Mouse (Mus musculus) T-cell, adult 2 months (primary cell): ENCODE data around the gene Fxn.

Experiments used
- DNase-seq: peaks from one replicate; pipeline ENCODE4 v3.0.0; 2022; ENCODE audit warnings: low spot score

Fxn gene

GRCm38 (mm10) chr19:24300994-24301767 is 20.8 kb upstream of the Fxn start:
- DNase-seq: peak; percentile 69

GRCm38 (mm10) chr19:24293537-24293936 is 13.1 kb upstream of the Fxn start:
- no peak for DNase-seq

GRCm38 (mm10) chr19:24284187-24284586 is 3.8 kb upstream of the Fxn start:
- DNase-seq: peak; percentile 56

- no peak for DNase-seq
Measured at GRCm38 (mm10) chr19:24281288-24281980, 1.0 kb upstream of the Fxn start.

GRCm38 (mm10) chr19:24279706-24280600 is 452 bp downstream of the Fxn start:
- peak; percentile 76 for DNase-seq

- no peak for DNase-seq
Measured at GRCm38 (mm10) chr19:24278859-24279258, 1.5 kb downstream of the Fxn start.

GRCm38 (mm10) chr19:24274281-24274680 is 6.1 kb downstream of the Fxn start:
- DNase-seq: no peak

DNA sequence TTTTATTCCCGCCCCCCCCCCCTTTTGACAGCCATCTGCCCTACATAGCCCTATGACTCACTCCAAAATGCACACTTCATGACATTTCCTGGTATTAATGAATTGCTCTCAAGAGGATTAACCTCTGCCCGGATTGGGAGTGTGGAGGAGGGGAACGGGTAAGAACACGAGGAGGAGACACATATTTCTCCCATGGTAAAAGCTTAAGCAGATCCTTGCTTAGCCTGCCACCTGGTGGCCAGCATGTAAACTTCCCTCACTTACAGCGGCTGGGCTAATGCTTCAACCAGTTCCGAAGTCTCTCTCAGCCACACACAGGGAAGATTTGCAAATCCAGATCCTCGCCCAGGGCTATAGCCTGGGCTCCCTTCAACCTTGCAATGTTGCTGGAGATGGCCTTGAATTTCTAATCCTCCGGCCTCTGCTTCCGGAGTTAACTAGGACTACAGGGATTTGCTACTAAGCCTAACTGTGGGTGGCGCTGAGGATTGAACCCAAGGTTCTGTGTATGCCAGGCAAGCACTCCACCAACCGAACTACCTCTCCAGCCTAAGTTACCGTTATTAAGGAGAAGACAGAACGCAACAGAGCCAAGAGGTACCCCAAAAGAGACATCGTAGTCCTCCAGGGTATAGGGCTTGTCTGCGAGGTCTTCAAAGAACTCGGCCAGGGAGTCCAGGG is 8.5 kb downstream of the Fxn start:
- DNase-seq: peak; percentile 54

DNA sequence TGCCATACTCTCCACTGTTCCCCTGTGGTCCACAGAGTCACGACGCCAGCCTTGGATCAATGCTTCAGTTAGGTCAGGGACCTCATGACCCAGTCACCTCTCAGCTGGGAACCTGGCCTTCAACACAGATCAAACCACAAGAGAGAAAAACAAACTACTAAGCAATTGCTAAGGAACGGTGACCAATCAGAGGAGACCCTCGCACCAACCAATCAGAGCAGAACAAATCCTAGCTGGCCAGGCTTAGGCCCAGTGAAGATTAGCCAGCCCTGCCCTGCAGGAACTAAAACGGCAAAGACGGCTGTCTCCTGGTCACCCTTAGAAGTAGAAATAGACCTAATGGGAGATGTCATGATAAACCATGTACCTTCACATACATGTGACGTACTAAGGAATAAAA is 9.1 kb downstream of the Fxn start:
- DNase-seq: no peak

- DNase-seq: no peak
Measured at GRCm38 (mm10) chr19:24268531-24268930, 11.9 kb downstream of the Fxn start.

- DNase-seq: no peak
Measured at GRCm38 (mm10) chr19:24266046-24266830, 14.2 kb downstream of the Fxn start.

- DNase-seq: peak; percentile 71
Measured at GRCm38 (mm10) chr19:24264991-24265390, 15.4 kb downstream of the Fxn start.

DNA sequence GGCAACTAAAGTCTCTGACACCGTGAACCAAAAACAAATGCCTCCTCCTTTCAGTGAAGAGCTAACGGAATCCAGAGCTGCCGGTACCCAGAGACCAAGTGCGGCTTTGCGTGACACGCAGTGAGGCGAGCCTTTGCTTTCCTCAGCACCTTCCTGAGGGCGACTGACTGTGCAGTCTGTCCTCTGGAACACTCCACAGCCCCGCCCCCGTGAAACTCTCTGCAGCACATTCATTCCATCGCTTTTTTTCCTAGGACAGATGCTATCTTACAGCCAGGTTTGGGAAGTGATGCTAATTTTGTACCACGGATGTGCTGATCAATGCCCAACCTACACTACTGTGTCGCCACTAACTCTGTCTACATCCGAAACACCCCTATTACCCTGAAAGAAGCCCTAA is 17.7 kb downstream of the Fxn start:
- DNase-seq: no peak

GRCm38 (mm10) chr19:24259390-24260351 is 20.7 kb downstream of the Fxn start:
- no peak for DNase-seq

GRCm38 (mm10) chr19:24258368-24258767 is 22.0 kb downstream of the Fxn start:
- DNase-seq: no peak

DNA sequence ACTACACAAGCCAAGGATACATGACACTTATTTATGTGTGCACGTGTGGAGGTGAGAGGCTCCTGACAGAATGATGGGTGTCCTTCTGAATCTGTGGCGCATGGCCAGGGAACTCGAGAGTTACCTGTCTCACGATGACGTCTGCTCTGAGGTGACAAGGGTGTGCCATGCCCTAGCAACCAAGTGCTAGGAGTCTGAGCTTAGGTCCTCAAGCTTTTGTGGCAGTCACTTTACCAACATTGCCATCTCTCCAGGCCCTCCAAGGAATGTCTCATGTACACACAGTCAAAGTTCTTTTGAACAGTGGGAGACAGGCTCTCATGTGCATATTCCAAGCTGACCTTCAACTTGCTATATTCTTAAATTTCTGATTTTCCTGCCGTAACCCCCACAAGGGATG is 22.4 kb downstream of the Fxn start:
- no peak for DNase-seq

DNA sequence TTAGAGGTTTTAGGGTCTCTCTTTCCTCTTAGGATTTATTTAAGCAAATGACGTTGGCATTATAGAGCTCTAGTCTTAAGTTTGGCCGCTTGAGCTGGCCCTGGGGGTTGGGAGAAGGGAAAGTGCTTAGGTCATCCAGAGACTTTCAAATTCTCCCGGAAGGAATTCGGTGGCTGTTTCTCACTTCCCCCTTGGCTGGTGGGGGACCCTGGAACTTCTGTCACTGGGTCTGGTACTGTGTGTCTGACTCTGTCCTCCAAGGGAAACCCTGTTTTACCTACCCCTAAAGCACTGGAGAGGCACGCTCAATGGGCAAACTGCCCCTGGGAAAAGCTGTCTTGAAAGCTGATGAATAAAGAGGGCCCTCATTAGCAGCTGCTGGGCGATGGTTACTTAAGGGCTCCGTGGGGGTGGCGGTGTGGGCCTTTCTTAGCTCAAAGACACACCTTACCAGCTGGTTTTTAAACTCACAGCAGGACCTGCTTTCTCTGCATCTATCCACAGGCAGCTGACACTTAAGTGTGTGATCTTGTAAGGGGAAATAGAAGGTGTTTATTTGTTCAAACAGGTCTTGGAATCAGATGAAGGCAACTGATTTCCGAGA is 26.6 kb downstream of the Fxn start:
- DNase-seq: no peak

- DNase-seq: no peak
Measured at GRCm38 (mm10) chr19:24251869-24252268, 28.5 kb downstream of the Fxn start.

GRCm38 (mm10) chr19:24243340-24243739 is 37.1 kb downstream of the Fxn start:
- no peak for DNase-seq
